Comparison of ENCODE assay signal across 15 mouse cellular contexts in genomic region chr7:19217944-19218343, GRCm38 (mm10). TPM values are rescaled to one million over a fixed set of nuclear protein-coding genes. Genes with fewer than 3 reads are reported as not detected.
A peak's percentile ranks its signal among the peaks of the same experiment; 100 is the strongest.
DNase-seq lines count a peak whose midpoint lies in the region; ATAC-seq and TF ChIP-seq lines count a peak whose summit lies in the region.
"Had no signal": no experiment of that assay in that cellular context is flagged by ENCODE, and none has a peak within 500 bp of the region (broad histone marks: within the 10 kb centered on the region; RNA-seq: fewer than 3 reads in every experiment).

No protein-coding gene starts in this region.

- peaks cover 11% of the 10 kb centered on the region for H3K27me3 ChIP-seq in heart, embryonic 10.5 days (ENCODE audit: insufficient read depth, poor library complexity, severe bottlenecking)
- no peaks in the 10 kb centered on the region for H3K27me3 ChIP-seq in MEL (ENCODE audit: control insufficient read depth in 1 of 2, insufficient read depth in 2 of 2, low read length in 2 of 2)
- peaks cover 51% of the 10 kb centered on the region for H3K27me3 ChIP-seq in liver, embryonic 13.5 days

- peaks cover 17% of the 10 kb centered on the region for H3K4me1 ChIP-seq in heart, embryonic 10.5 days
- H3K4me1 ChIP-seq in MEL (ENCODE audit: control insufficient read depth in 1 of 2, insufficient read depth in 2 of 2, low read length in 2 of 2) = peaks cover 4 to 32% of the 10 kb centered on the region in 2 experiments
- peaks cover 9% of the 10 kb centered on the region for H3K4me1 ChIP-seq in liver, embryonic 13.5 days (replicated peaks)
- H3K4me1 ChIP-seq: forebrain, embryonic 12.5 days had no signal

- no peak for TF ChIP-seq EP300 in MEL (IDR thresholded peaks at IDR 0.05; ENCODE audit: low read depth in 1 of 2, low read length in 2 of 2)

- H3K79me2 ChIP-seq in MEL (ENCODE audit: control insufficient read depth, insufficient read depth, low read length, poor library complexity) = no peaks in the 10 kb centered on the region

- H3K9me3 ChIP-seq in heart, embryonic 10.5 days = no peaks in the 10 kb centered on the region
- H3K9me3 ChIP-seq in MEL (replicated peaks; ENCODE audit: insufficient read depth, low read length) = no peaks in the 10 kb centered on the region
- no peaks in the 10 kb centered on the region for H3K9me3 ChIP-seq in liver, embryonic 13.5 days (replicated peaks)
- H3K9me3 ChIP-seq: embryonic facial prominence, embryonic 12.5 days; forebrain, embryonic 12.5 days had no signal

- no peak overlapping the region for H3K9ac ChIP-seq in MEL (ENCODE audit: control insufficient read depth, low read depth, low read length, poor library complexity, severe bottlenecking)
- H3K9ac ChIP-seq in liver, embryonic 13.5 days = no peak overlapping the region
- H3K9ac ChIP-seq: embryonic facial prominence, embryonic 12.5 days; forebrain, embryonic 12.5 days had no signal

- no peak overlapping the region for H3K27ac ChIP-seq in heart, embryonic 10.5 days
- H3K27ac ChIP-seq in MEL (ENCODE audit: control insufficient read depth, low read depth, low read length) = no peak overlapping the region
- H3K27ac ChIP-seq in liver, embryonic 13.5 days = no peak overlapping the region
- H3K27ac ChIP-seq: embryonic facial prominence, embryonic 12.5 days; forebrain, embryonic 12.5 days had no signal

- peak; percentile 92 for DNase-seq in heart, adult 11 months
- DNase-seq in heart, embryonic 10.5 days (ENCODE audit: low spot score) = no peak
- peak; percentile 52 for DNase-seq in kidney, postnatal 10 days
- no peak for DNase-seq in kidney, adult 11 months
- peak; percentile 26 for DNase-seq in MEL (ENCODE audit: low read depth, low spot score)
- no peak for DNase-seq in liver, embryonic 13.5 days
- no peak for DNase-seq in gastrocnemius, adult 18-20 months (ENCODE audit: low spot score)
- DNase-seq in urinary bladder, postnatal 36 days (ENCODE audit: low spot score in 2 of 2) = no peak
- DNase-seq: adrenal gland, adult 2 months; gastrocnemius, postnatal 14 days; right cerebral cortex, adult 18-20 months; thymus, postnatal 14 days had no signal

- ATAC-seq in liver, embryonic 13.5 days (ENCODE audit: low read depth) = peak; percentile 25; the same call in 1 of the 2 replicates

- H3K36me3 ChIP-seq in heart, embryonic 10.5 days = peaks cover 5% of the 10 kb centered on the region; the same call in 1 of the 2 replicates
- H3K36me3 ChIP-seq in MEL (ENCODE audit: control insufficient read depth in 1 of 2, insufficient read depth in 2 of 2, low read length in 2 of 2) = peaks cover 0 to 17% of the 10 kb centered on the region in 2 experiments; a peak in 2 of 4 replicates
- no peaks in the 10 kb centered on the region for H3K36me3 ChIP-seq in liver, embryonic 13.5 days
- H3K36me3 ChIP-seq: forebrain, embryonic 12.5 days had no signal

- TF ChIP-seq POLR2A in MEL (IDR thresholded peaks at IDR 0.05; ENCODE audit: control insufficient read depth in 1 of 2, insufficient read depth in 1 of 2, low read depth in 1 of 2, low read length in 2 of 2, poor library complexity in 1 of 2) = no peak

- WGBS in heart, embryonic 10.5 days = 6% methylated on average over 2 of the region's 3 CpGs
- WGBS in liver, embryonic 13.5 days (ENCODE audit: insufficient replicate concordance) = 0% methylated on average over 2 of the region's 3 CpGs

- H3K4me3 ChIP-seq in heart, embryonic 10.5 days = no peak overlapping the region
- no peak overlapping the region for H3K4me3 ChIP-seq in MEL (ENCODE audit: control insufficient read depth in 1 of 2, insufficient read depth in 1 of 2, low read depth in 2 of 2, low read length in 2 of 2)
- H3K4me3 ChIP-seq in liver, embryonic 13.5 days (replicated peaks) = no peak overlapping the region
- H3K4me3 ChIP-seq: embryonic facial prominence, embryonic 12.5 days; forebrain, embryonic 12.5 days; myocyte had no signal

- no peak for TF ChIP-seq CTCF in MEL (IDR thresholded peaks at IDR 0.05 in 2 of 3, conservative IDR thresholded peaks at IDR 0.05 in 1 of 3; ENCODE audit: control insufficient read depth in 1 of 3, insufficient read depth in 1 of 3, low read depth in 2 of 3, low read length in 3 of 3, poor library complexity in 1 of 3, severe bottlenecking in 1 of 3)

- H3K4me2 ChIP-seq in liver, embryonic 13.5 days = no peak overlapping the region
- H3K4me2 ChIP-seq: embryonic facial prominence, embryonic 12.5 days; forebrain, embryonic 12.5 days had no signal

- TF ChIP-seq RAD21 in MEL (IDR thresholded peaks at IDR 0.05; ENCODE audit: low read depth, low read length) = no peak

TF ChIP-seq in MEL, 35 proteins besides CTCF, POLR2A, EP300 and RAD21:
- 0 out of 2 replicates have a peak, but pooled peaks have one; percentile 10 for TF ChIP-seq MAZ (IDR thresholded peaks at IDR 0.05; ENCODE audit: low read depth, low read length)
- TF ChIP-seq SIN3A (IDR thresholded peaks at IDR 0.05; ENCODE audit: low read length) = no peak
- TF ChIP-seq TCF12 (IDR thresholded peaks at IDR 0.05; ENCODE audit: low read depth, low read length) = no peak

RNA-seq across cellular contexts. Expression of gene Gpr4, which starts 5.6 kb away (rescaled TPM):
- 1.0 and 1.8 TPM in 2 replicates for polyA plus RNA-seq in heart, embryonic 10.5 days (2016; fragmentation: Nextera tagmentation; extraction: Ambion mirVana)
- 0.07 and 0.19 TPM in 2 replicates for total RNA-seq in MEL (2012; rRNA removed)
- under 1 TPM in 1 of 2 experiments, not detected in 1; 0.15 TPM for polyA plus RNA-seq in MEL (2012; ENCODE audit: insufficient read depth in 1 of 2, insufficient read length in 2 of 2, low read depth in 1 of 2, low replicate concordance in 2 of 2, missing spikeins in 1 of 2)
- 0.31 and 0.48 TPM in 2 replicates for polyA plus RNA-seq in liver, embryonic 13.5 days (2015; fragmentation: Nextera tagmentation; extraction: Ambion mirVana)
- total RNA-seq in gastrocnemius, adult 18-20 months (2021) = 1 to 10 TPM; 1.3 to 3.3 TPM

RNA-seq across cellular contexts. Expression of gene Opa3, which starts 10.2 kb away (rescaled TPM):
- polyA plus RNA-seq in heart, embryonic 10.5 days (2016; fragmentation: Nextera tagmentation; extraction: Ambion mirVana) = 46.8 and 47.9 TPM in 2 replicates
- total RNA-seq in MEL (2012; rRNA removed) = 16.3 and 18.5 TPM in 2 replicates
- 10 to 100 TPM; 37.2 to 85.4 TPM for polyA plus RNA-seq in MEL (2012; ENCODE audit: insufficient read depth in 1 of 2, insufficient read length in 2 of 2, low read depth in 1 of 2, low replicate concordance in 2 of 2, missing spikeins in 1 of 2)
- 17.3 and 18.8 TPM in 2 replicates for polyA plus RNA-seq in liver, embryonic 13.5 days (2015; fragmentation: Nextera tagmentation; extraction: Ambion mirVana)
- total RNA-seq in gastrocnemius, adult 18-20 months (2021) = 10 to 100 TPM; 41.3 to 47.1 TPM

RNA-seq across cellular contexts. Expression of gene Eml2, which starts 41.7 kb away (rescaled TPM):
- 12.2 and 14.2 TPM in 2 replicates for polyA plus RNA-seq in heart, embryonic 10.5 days (2016; fragmentation: Nextera tagmentation; extraction: Ambion mirVana)
- 22.0 and 25.1 TPM in 2 replicates for total RNA-seq in MEL (2012; rRNA removed)
- polyA plus RNA-seq in MEL (2012; ENCODE audit: insufficient read depth in 1 of 2, insufficient read length in 2 of 2, low read depth in 1 of 2, low replicate concordance in 2 of 2, missing spikeins in 1 of 2) = 10 to 100 TPM in 1 of 2 experiments, not detected in 1; 43.6 TPM
- 3.6 and 4.4 TPM in 2 replicates for polyA plus RNA-seq in liver, embryonic 13.5 days (2015; fragmentation: Nextera tagmentation; extraction: Ambion mirVana)
- total RNA-seq in gastrocnemius, adult 18-20 months (2021) = 10 to 100 TPM; 13.9 to 15.0 TPM

RNA-seq across cellular contexts. Expression of gene Gipr, which starts 52.0 kb away (rescaled TPM):
- 9.7 and 12.8 TPM in 2 replicates for polyA plus RNA-seq in heart, embryonic 10.5 days (2016; fragmentation: Nextera tagmentation; extraction: Ambion mirVana)
- 0.49 and 0.65 TPM in 2 replicates for total RNA-seq in MEL (2012; rRNA removed)
- 1 to 10 TPM in 1 of 2 experiments, not detected in 1; 2.1 TPM for polyA plus RNA-seq in MEL (2012; ENCODE audit: insufficient read depth in 1 of 2, insufficient read length in 2 of 2, low read depth in 1 of 2, low replicate concordance in 2 of 2, missing spikeins in 1 of 2)
- 0.17 and 0.28 TPM in 2 replicates for polyA plus RNA-seq in liver, embryonic 13.5 days (2015; fragmentation: Nextera tagmentation; extraction: Ambion mirVana)
- not detected for total RNA-seq in gastrocnemius, adult 18-20 months (2021)

RNA-seq across cellular contexts. Expression of gene Vasp, which starts 53.7 kb away (rescaled TPM):
- 99.0 and 112 TPM in 2 replicates for polyA plus RNA-seq in heart, embryonic 10.5 days (2016; fragmentation: Nextera tagmentation; extraction: Ambion mirVana)
- total RNA-seq in MEL (2012; rRNA removed) = 121 and 130 TPM in 2 replicates
- 100 to 1,000 TPM in 1 of 2 experiments, not detected in 1; 185 TPM for polyA plus RNA-seq in MEL (2012; ENCODE audit: insufficient read depth in 1 of 2, insufficient read length in 2 of 2, low read depth in 1 of 2, low replicate concordance in 2 of 2, missing spikeins in 1 of 2)
- 45.6 and 46.7 TPM in 2 replicates for polyA plus RNA-seq in liver, embryonic 13.5 days (2015; fragmentation: Nextera tagmentation; extraction: Ambion mirVana)
- total RNA-seq in gastrocnemius, adult 18-20 months (2021) = 10 to 100 TPM; 11.6 to 22.2 TPM

Comparison
In these comparisons a context has a peak if more than half of its experiments do, and no peak if none do; other contexts are left out.
1. DNase-seq: peak in heart, adult 11 months (single experiment), kidney, postnatal 10 days (single experiment) and MEL (single experiment); none in heart, embryonic 10.5 days (single experiment), kidney, adult 11 months (single experiment), liver, embryonic 13.5 days (single experiment), gastrocnemius, adult 18-20 months (single experiment) and urinary bladder, postnatal 36 days (0 of 2).